Mouse (Mus musculus) hindbrain, postnatal 0 days (tissue): ENCODE data around the gene Lcn10. TPM values are rescaled to one million over a fixed set of nuclear protein-coding genes. Genes with fewer than 3 reads are reported as not detected.

Experiments used
- ATAC-seq: fragments of 200-750 bp; cut with Nextera tagmentation; 2 replicates; pipeline ENCODE4 v1.8.0; 2017; ENCODE audit warnings: mild to moderate bottlenecking, moderate TSS enrichment, moderate library complexity
- DNase-seq: peaks from one replicate; pipeline ENCODE4 v3.0.0-alpha.2; 2015; ENCODE audit warnings: low spot score
- H3K27ac ChIP-seq: fragments of 300-500 bp; sonication (generic); 2 replicates; pipeline ENCODE4 v1.5.1; 2014; ENCODE audit warnings: mild to moderate bottlenecking
- H3K27me3 ChIP-seq: fragments of 300-500 bp; sonication (generic); 2 replicates; pipeline ENCODE4 v1.6.1; 2014; ENCODE audit warnings: low read length, mixed read lengths; ENCODE audit not compliant: insufficient read depth
- H3K36me3 ChIP-seq: fragments of 300-500 bp; sonication (generic); 2 replicates; pipeline ENCODE4 v1.6.1; 2014; ENCODE audit warnings: low read length, mixed read lengths; ENCODE audit not compliant: insufficient read depth
- H3K4me1 ChIP-seq: fragments of 300-500 bp; sonication (generic); 2 replicates; pipeline ENCODE4 v1.6.1; 2014; ENCODE audit warnings: antibody characterized with exemption, low read length, mixed read lengths; ENCODE audit not compliant: insufficient read depth
- H3K4me2 ChIP-seq: fragments of 300-500 bp; sonication (generic); 2 replicates; pipeline ENCODE4 v1.6.1; 2014; ENCODE audit warnings: low read depth, mild to moderate bottlenecking, low read length, moderate library complexity, mixed read lengths
- H3K4me3 ChIP-seq: fragments of 300-500 bp; sonication (generic); 2 replicates; pipeline ENCODE4 v1.5.1; 2014; ENCODE audit warnings: low read length
- H3K9ac ChIP-seq: fragments of 300-500 bp; sonication (generic); replicated peaks from 2 replicates; pipeline ENCODE4 v1.6.1; 2014; ENCODE audit warnings: mild to moderate bottlenecking, low read length, moderate library complexity, mixed read lengths
- H3K9me3 ChIP-seq: fragments of 300-500 bp; sonication (generic); 2 replicates; pipeline ENCODE4 v1.6.1; 2016; ENCODE audit warnings: low read length, mixed read lengths
- CTCF ChIP-seq: IDR thresholded peaks from 2 replicates; pipeline ENCODE4 v1.5.1; 2016; ENCODE audit warnings: antibody characterized with exemption, control low read depth, low read depth
- WGBS: fragments of 180-500 bp; shearing (Covaris S2); extraction: QIAGEN DNeasy Blood & Tissue Kit; methylation state at CpG from one replicate; pipeline ENCODE4 v1.1.7; 2014; 5-methylcytosine and 5-hydroxymethylcytosine counted together
- polyA plus RNA-seq: library from polyadenylated mRNA; unstranded; fragments of >200 nt; fragmentation: Nextera tagmentation; extraction: Ambion mirVana; gene quantifications from 2 replicates; pipeline ENCODE4 v1.2.1, GENCODE M21; 2015
- total RNA-seq: library from RNA; depleted of rRNA; stranded (reverse); fragments of >200 nt; gene quantifications from 2 replicates; pipeline ENCODE4 v1.2.3, GENCODE M21; 2014

Gene Lcn10
- total and polyA plus RNA-seq, 2 experiments from 2014 or later = not detected

DNA sequence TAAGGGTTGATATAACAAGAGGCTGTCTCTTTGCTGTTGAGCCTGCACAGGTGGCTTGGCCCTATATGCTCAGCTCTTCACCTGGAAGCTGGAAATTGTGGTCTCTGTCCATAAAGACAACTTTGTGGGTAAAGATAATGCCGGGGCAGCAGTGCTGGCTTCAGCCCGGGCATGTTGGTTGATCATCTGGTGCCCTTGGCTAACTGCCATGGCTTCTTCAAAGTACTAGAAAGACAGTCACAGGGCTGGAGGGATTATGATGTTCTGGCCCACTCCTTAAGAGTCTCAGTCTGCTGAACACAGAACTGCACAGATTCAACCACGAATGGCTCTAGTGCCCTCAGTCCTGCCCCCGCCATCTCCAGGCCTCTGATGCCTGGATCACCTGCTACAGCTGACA, 25.3 kb upstream of the Lcn10 start:
- WGBS = 59% methylated on average over 4 of the region's 4 CpGs
- DNase-seq (peak; percentile 49), ATAC-seq (peak; percentile 18; the same call in 1 of the 2 replicates)
- no peak overlapping the region for H3K27ac ChIP-seq
- H3K9me3 ChIP-seq = no peaks in the 10 kb centered on the region
- no peak overlapping the region for H3K4me2 ChIP-seq
- no peak overlapping the region for H3K4me3 ChIP-seq
- H3K9ac ChIP-seq = no peak overlapping the region
- no peaks in the 10 kb centered on the region for H3K4me1 ChIP-seq
- no peak for TF ChIP-seq CTCF
- no peaks in the 10 kb centered on the region for H3K27me3 ChIP-seq
- H3K36me3 ChIP-seq = no peaks in the 10 kb centered on the region

DNA sequence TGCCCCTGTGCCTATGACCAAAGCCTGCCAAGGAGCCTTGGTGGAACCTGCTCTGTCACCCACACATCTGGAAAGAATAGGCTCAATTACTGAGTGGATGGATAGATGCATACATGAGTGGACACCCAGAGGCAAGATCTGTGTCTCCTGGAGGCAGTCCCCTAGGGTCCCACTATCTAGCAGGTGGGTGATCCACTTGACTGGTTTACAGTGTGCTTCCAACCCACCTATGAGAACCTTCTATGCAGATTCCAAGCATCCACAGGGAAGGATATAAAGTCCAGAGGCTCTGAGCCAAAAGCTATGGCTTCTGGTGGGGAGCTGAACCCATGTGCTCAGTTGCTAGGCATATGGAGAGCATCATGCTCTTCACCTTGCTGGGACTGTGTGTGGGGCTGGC, 24.9 kb upstream of the Lcn10 start, which contains the start of gene Lcn5:
Gene Lcn5, plus strand, starts transcription at position 301 of the 400 bp plus-strand sequence.
- no peak for TF ChIP-seq CTCF
- H3K27me3 ChIP-seq = no peaks in the 10 kb centered on the region

DNA sequence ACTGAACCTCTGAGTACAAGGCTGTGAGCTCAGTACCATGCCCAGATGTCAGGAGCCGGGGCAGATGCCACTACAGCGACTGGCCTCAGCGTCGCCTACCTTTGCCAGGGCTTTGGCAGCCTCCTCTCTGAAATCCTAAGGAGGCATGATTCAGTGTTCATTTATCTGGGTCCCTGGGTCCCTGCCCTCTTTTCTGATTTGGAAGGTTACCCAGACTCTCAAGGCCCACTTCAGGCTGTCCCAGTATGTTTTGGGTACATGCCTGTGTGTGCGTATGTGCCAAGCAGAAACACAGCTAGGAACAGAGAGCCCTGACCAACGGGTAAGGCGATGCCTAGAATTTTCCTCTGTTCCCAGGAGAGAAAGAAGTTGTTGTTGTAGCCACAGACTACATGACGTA, 22.2 kb upstream of the Lcn10 start:
- Histone ChIP-seq H3K27ac (no peak overlapping the region), H3K27me3 (no peaks in the 10 kb centered on the region), H3K9me3 (no peaks in the 10 kb centered on the region), H3K4me2 (no peak overlapping the region), H3K4me1 (no peaks in the 10 kb centered on the region), H3K9ac (no peak overlapping the region), H3K4me3 (no peak overlapping the region), H3K36me3 (no peaks in the 10 kb centered on the region)
- ATAC-seq (no peak), DNase-seq (no peak)
- no peak for TF ChIP-seq CTCF
- WGBS = 85% methylated on average over 8 of the region's 8 CpGs

More for the DNA sequence above, 24.9 kb upstream of the Lcn10 start, which contains the start of gene Lcn5:
- Histone ChIP-seq H3K9me3 (no peaks in the 10 kb centered on the region), H3K9ac (no peak within 1 kb of the TSS), H3K4me2 (no peak within 1 kb of the TSS), H3K27ac (no peak within 1 kb of the TSS), H3K4me1 (no peaks in the 10 kb centered on the region), H3K36me3 (no peaks in the 10 kb centered on the region), H3K4me3 (no peak within 1 kb of the TSS)
- DNase-seq = no peak
- no peak for ATAC-seq

DNA sequence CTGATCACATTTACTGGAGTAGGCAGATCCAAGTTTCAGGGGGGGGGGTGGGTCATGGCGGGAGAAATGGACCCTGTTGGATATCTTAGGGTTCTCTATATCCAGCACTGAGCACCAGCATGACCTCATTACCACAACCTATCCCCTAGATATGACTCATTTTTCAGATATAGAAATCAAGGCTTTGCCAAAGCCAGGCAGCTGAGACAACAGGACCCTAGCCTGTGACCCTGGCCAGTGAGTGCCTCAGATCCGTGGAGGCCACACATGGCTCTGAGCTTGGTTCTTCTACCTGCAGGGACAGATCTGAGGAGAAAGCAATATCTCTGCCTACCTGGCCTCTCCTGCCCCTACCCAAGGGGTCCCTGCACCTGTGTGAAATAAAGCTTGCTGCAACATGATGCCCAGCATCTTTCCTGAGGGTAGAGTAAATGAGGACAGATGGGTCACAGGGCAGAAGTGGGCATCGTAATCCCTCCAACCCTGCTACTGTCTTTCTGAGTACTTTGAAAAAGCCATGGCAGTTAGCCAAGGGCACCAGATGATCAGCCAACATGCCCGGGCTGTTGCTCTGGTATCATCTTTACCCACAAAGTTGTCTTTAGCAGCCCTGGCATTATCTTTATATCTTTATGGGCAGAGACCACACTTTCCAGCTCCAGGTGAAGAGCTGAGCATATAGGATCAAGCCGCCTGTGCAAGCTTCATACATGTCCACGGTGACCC, 21.1 kb upstream of the Lcn10 start:
- Histone ChIP-seq H3K4me1 (no peaks in the 10 kb centered on the region), H3K9ac (no peak overlapping the region), H3K27ac (no peak overlapping the region), H3K9me3 (no peaks in the 10 kb centered on the region), H3K27me3 (no peaks in the 10 kb centered on the region), H3K4me3 (no peak overlapping the region), H3K36me3 (no peaks in the 10 kb centered on the region), H3K4me2 (no peak overlapping the region)
- DNase-seq (peak; percentile 25), ATAC-seq (no peak)
- no peak for TF ChIP-seq CTCF
- WGBS = 67% methylated on average over 6 of the region's 6 CpGs

GRCm38 (mm10) chr2:25663511-25663910, 19.0 kb upstream of the Lcn10 start:
- H3K27me3 ChIP-seq = no peaks in the 10 kb centered on the region
- H3K36me3 ChIP-seq = no peaks in the 10 kb centered on the region
- H3K9me3 ChIP-seq = no peaks in the 10 kb centered on the region
- no peaks in the 10 kb centered on the region for H3K4me1 ChIP-seq
- ATAC-seq (no peak), DNase-seq (peak; percentile 54)
- H3K9ac ChIP-seq = no peak overlapping the region
- no peak overlapping the region for H3K4me2 ChIP-seq
- 64% methylated on average over 1 of the region's 1 CpGs for WGBS
- H3K4me3 ChIP-seq = no peak overlapping the region
- H3K27ac ChIP-seq = no peak overlapping the region
- TF ChIP-seq CTCF = peak; percentile 77

GRCm38 (mm10) chr2:25664125-25664524, 18.4 kb upstream of the Lcn10 start:
- DNase-seq = no peak
- no peak overlapping the region for H3K27ac ChIP-seq
- TF ChIP-seq CTCF = no peak
- no peak overlapping the region for H3K9ac ChIP-seq
- H3K27me3 ChIP-seq = no peaks in the 10 kb centered on the region
- 79% methylated on average over 5 of the region's 5 CpGs for WGBS
- no peak overlapping the region for H3K4me3 ChIP-seq
- no peak overlapping the region for H3K4me2 ChIP-seq
- ATAC-seq = no peak
- no peaks in the 10 kb centered on the region for H3K4me1 ChIP-seq
- no peaks in the 10 kb centered on the region for H3K9me3 ChIP-seq
- H3K36me3 ChIP-seq = no peaks in the 10 kb centered on the region

DNA sequence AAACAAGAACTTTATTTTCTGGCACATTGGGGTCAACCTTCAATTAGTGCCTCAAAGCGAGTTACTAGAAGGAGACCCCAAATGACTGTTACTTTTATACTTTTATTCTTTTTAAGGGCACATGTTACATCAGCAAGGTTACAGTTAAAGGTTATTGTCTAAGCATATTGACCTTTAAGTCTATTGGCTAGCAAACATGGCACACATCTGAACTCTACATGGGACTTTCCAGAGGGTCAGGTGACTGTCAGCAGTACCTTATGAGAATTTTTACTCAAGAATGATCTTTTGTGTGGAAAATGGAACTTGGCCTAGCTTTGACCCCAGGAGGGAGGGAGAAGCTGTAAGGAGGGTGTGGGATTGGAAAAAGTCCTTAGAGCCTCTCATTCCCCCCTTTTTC, 16.0 kb upstream of the Lcn10 start:
- ATAC-seq (no peak), DNase-seq (no peak)
- no peak for TF ChIP-seq CTCF
- 69% methylated on average over 1 of the region's 1 CpGs for WGBS
- Histone ChIP-seq H3K36me3 (no peaks in the 10 kb centered on the region), H3K27ac (no peak overlapping the region), H3K9ac (no peak overlapping the region), H3K4me1 (no peaks in the 10 kb centered on the region), H3K4me2 (no peak overlapping the region), H3K9me3 (no peaks in the 10 kb centered on the region), H3K27me3 (no peaks in the 10 kb centered on the region), H3K4me3 (no peak overlapping the region)
